Mouse (Mus musculus) embryonic fibroblast, embryonic 13.5 days (primary cell): ENCODE results near the gene Rapgef2. TPM values are rescaled to one million over a fixed set of nuclear protein-coding genes. Genes with fewer than 3 reads are reported as not detected.
"Not testable (repeated sequence)": the region's sequence is repeated elsewhere in the genome, so short reads cannot be mapped to it uniquely, and the experiment has no call there.

ENCODE experiments used
- H3K27ac ChIP-seq: 2 replicates; pipeline ENCODE4 v1.5.1; 2012; ENCODE audit warnings: low read length, control low read depth, inconsistent platforms; ENCODE audit not compliant: insufficient read depth
- H3K4me1 ChIP-seq: 2 replicates; pipeline ENCODE4 v1.6.1; 2011; ENCODE audit warnings: low read length; ENCODE audit not compliant: control insufficient read depth, insufficient read depth
- H3K4me3 ChIP-seq: 2 replicates; pipeline ENCODE4 v1.5.1; 2011; ENCODE audit warnings: mild to moderate bottlenecking, control low read depth, low read length; ENCODE audit not compliant: insufficient read depth
- CTCF ChIP-seq: IDR thresholded peaks from 2 replicates; pipeline ENCODE4 v1.5.1; 2011; ENCODE audit warnings: mild to moderate bottlenecking, control low read depth, low read length, moderate library complexity, borderline replicate concordance; ENCODE audit not compliant: insufficient read depth
- POLR2A ChIP-seq: IDR thresholded peaks from 2 replicates; pipeline ENCODE4 v1.6.1; 2011; ENCODE audit warnings: low read depth, mild to moderate bottlenecking, control low read depth, low read length, moderate library complexity
- polyA plus RNA-seq: library from polyadenylated mRNA; stranded (reverse); fragments of >200 nt; gene quantifications from 2 replicates; pipeline ENCODE4 v1.2.4, GENCODE M21; 2011; ENCODE audit warnings: low read depth; ENCODE audit not compliant: missing spikeins, insufficient read length

Rapgef2 gene
- polyA plus RNA-seq, 1 experiment, result 21.7 TPM

DNA sequence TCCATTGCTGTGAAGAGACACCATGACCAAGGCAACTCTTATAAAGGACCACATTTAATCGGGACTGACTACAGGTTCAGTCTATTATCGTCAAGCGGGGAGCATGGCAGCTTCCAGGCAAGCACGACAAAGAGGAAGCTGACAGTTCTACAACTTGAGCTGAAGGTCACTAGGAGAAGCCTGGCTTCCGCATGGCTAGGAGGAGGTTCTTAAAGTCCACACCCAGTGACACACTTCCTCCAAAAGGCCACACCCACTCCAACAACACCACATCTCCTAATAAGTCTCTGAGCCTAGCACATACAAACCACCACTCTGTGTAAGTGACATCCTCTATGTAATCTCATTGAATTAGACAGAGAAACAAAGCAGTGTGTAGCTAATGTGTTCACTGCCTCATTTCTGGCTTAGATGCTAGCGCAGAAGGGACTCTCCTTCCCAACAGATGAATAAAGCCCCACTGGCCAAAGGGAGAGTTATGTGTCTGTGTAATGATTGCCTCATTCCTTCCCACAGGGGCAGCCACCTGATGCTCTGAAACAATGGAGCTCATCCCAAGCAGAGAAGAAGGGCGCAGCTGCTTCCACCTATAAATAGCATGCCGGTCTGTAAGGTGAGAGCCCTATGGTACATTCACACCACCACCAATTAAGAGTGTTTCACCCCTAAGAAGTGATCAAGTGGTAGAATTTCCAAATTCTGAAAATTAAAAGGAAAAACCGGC, 48.5 kb downstream of the Rapgef2 start:
- H3K4me1 ChIP-seq, result peaks cover 13% of the 10 kb centered on the region

DNA sequence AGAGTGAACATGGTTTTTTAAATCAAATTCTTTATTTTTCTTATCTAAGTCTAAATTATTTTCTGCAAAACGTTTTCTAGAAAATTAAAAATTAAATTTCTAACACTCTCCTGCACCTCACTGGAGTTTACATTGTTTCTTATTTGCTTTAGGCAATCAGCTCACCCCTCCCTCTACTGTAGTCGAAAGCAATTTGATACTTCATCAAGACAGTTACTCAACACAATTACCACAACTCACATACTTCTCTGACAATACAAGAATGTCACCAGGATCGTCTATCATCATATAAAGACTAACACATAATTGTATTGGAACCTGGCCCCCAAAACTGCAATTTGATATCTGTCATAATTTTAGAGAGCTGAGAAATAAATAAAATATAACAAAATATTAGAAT, 51.8 kb downstream of the Rapgef2 start:
- H3K27ac ChIP-seq, result no peak overlapping the region
- H3K4me3 ChIP-seq, result no peak overlapping the region
- TF ChIP-seq CTCF (no peak), POLR2A (no peak)
- peaks cover 15% of the 10 kb centered on the region for H3K4me1 ChIP-seq

More for the DNA sequence above, 48.5 kb downstream of the Rapgef2 start:
- Histone ChIP-seq H3K27ac (no peak overlapping the region), H3K4me3 (no peak overlapping the region)
- TF ChIP-seq CTCF, result no peak
- TF ChIP-seq POLR2A, result no peak

DNA sequence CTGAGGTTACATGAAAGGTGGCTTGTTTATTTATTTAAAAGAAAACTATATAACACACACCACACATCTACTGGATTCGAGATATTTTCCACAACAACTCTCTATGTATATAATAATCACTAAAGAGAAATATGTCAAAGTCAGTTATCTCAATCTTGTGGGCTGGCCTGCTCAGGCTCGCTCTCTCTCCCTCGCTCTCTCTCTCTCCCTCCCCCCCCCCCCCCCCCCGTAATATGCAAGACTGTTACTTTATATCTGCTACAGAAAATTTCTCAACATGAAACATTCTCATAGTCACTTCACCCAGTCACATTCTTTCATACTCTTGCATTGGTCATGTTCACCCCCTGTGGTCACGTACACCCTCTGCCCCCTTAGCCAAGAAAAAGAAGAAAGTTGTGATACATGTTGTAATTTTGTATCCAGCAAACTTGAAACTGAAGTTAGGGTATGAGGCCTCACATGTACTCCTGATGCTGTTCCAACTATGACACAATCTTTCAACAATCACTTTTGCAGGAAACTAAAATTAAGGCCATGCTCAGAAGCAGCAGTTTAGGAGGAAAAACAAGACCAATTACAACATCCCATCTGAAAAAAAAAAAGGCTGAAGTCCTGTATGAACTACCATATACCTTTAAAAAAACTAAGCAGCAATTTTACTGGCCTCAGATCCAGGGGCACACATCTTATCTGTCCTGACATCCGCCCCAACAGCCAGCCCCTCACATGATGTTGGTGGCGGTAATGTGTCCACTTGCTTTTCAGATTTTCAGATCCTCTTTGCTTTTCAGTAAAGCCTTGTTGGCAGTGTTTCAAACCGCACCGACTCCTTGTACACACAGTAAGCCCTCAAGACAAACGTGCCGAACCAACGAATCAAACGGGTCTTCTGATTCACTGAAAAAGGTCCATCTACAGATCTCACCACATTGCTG, 52.6 kb downstream of the Rapgef2 start:
- Histone ChIP-seq H3K27ac (peak overlapping the region; percentile 59), H3K4me1 (peaks cover 13% of the 10 kb centered on the region), H3K4me3 (no peak overlapping the region)
- TF ChIP-seq POLR2A (no peak), CTCF (no peak)

DNA sequence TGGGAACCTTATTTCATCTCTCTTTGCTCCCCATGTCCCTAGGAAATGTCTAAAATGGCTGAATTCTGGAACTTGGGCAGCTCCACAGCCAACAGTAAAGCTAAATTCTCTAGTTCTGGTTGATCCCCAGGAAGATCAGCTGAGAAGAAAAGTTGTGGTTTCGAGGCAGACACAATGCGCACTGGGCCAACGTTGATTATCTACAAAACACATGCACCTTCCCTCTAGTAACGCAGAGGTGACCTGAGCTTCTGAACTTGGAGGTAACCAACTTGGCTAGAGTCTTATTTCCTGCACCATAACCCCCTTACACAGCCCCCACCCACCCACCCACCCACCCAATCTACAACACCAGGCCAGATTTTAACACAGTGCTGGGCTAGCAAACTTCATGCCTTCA, 55.6 kb downstream of the Rapgef2 start:
- Histone ChIP-seq H3K4me3 (no peak overlapping the region), H3K4me1 (peaks cover 8% of the 10 kb centered on the region), H3K27ac (no peak overlapping the region)
- no peak for TF ChIP-seq CTCF
- TF ChIP-seq POLR2A, result no peak

DNA sequence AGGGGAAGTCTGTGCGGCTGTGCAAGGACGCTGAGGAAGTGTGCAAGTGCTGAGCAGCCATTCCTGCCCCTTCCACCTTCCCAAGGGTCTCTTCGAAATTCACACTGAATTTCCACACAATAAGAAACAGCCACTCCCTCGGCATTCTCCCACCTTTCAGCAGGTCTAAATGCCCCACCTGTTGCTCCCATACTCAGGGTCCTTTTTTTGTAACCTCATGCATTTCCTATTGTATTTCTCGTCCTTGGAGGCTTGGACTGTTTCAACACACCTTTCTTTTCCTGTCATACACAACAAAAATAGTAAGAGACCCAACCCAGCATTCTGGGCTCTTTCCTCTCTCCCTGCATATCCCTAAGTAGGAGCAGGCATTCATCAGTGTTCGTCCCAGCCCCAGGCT, 56.8 kb downstream of the Rapgef2 start:
- H3K27ac ChIP-seq, result no peak overlapping the region
- peaks cover 8% of the 10 kb centered on the region for H3K4me1 ChIP-seq
- TF ChIP-seq POLR2A (no peak), CTCF (no peak)
- H3K4me3 ChIP-seq, result no peak overlapping the region

DNA sequence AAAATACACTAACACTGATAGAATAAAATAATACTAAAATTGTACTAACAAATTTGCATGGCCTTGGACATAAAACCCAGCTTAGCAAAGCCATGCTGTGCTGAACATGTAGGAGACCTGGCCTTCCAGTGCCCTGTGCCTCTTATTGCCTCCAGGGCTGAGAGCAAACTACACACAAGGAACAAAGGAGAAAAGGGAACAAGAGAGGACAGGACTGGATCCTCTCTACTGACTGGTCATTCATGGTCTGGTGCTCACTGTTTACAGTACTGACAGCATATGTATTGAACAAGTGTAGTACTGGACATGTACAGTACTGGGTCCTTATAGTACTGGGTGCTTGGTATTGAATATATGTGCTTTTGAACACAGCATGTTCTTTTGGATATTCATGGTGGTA, 58.0 kb downstream of the Rapgef2 start:
- TF ChIP-seq CTCF (no peak), POLR2A (no peak)
- Histone ChIP-seq H3K4me1 (peaks cover 2% of the 10 kb centered on the region), H3K27ac (no peak overlapping the region), H3K4me3 (no peak overlapping the region)

DNA sequence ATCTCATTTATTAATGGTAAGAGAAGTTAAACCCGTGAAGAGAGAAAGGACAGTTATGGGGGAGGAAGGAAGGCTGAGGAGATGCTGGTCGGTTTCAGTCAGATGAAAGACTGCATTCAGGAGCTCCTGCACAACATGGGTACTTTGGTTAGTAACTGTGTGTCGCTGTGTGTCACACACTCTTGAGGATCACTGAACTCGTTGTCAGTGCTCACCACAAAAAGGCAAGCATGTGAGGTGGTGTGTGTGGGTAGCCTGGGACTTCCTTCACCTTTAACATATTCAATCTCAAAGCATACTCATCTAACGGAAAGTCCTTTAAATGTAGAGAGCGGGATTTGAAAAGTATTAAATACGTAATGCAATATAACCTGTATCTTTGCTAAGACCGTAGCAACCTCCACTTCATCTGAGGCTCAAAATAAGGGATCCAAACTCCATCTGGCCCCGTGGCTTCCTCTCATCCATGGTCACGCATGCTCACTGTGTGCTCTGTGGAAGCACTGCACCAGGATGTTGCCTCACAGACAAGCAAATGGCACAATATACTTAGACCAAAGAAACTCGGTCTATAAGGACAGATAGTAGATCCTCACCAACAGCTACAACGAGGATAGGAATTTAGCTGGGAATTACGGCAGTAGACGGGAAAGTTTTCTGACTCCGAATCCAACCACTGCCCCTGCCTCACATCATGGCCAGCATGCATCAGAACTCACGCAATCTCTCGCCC, 58.8 kb downstream of the Rapgef2 start:
- Histone ChIP-seq H3K27ac (no peak overlapping the region), H3K4me3 (no peak overlapping the region), H3K4me1 (peaks cover 2% of the 10 kb centered on the region)
- TF ChIP-seq POLR2A (no peak), CTCF (no peak)

DNA sequence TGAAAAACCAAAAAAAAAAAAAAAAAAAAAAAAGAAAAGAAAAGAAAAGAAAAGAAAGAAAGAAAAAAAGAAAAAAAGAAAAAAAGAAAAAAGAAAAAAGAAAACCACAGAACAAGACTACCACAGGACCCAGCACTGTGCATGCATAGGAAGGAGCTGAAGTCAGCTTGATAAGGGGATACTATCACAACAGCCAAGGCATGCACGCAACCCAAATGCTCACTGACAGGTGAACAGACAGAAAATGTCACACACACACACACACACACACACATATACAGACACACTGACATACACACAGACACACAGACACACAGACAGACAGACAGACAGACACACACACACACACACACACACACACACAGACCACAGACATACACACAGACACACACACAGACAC, 59.5 kb downstream of the Rapgef2 start:
- not testable (repeated sequence) for H3K27ac ChIP-seq, H3K4me3 ChIP-seq, H3K4me1 ChIP-seq

DNA sequence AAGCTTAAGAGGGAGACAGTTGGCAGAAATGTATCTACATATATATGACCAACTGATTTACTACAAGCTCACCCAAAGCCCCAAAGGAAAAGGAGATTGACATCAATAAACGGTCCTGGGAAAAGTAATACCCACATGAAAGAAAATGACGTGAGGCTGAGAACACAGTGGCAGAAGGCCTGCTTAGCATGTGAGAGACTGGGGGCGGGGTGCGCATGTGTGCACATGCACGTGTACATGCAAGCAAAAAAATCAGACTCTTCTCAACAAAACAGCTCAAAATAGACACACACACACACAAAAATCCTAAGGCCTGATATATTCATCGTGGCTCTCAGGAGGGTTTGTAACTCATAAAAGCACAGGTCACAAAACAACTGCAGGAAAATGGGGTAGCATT, 60.4 kb downstream of the Rapgef2 start:
- Histone ChIP-seq H3K27ac (no peak overlapping the region), H3K4me3 (no peak overlapping the region), H3K4me1 (peaks cover 2% of the 10 kb centered on the region)
- TF ChIP-seq CTCF (no peak), POLR2A (no peak)
